Mouse (Mus musculus) T-cell, adult 2 months (primary cell): ENCODE data around the gene Rac1.
A peak's percentile ranks its signal among the peaks of the same experiment; 100 is the strongest.
"Not testable (repeated sequence)": the region's sequence is repeated elsewhere in the genome, so short reads cannot be mapped to it uniquely, and the experiment has no call there.

ENCODE experiments used
- DNase-seq: peaks from one replicate; pipeline ENCODE4 v3.0.0; 2022; ENCODE audit warnings: low spot score

Gene Rac1

DNA sequence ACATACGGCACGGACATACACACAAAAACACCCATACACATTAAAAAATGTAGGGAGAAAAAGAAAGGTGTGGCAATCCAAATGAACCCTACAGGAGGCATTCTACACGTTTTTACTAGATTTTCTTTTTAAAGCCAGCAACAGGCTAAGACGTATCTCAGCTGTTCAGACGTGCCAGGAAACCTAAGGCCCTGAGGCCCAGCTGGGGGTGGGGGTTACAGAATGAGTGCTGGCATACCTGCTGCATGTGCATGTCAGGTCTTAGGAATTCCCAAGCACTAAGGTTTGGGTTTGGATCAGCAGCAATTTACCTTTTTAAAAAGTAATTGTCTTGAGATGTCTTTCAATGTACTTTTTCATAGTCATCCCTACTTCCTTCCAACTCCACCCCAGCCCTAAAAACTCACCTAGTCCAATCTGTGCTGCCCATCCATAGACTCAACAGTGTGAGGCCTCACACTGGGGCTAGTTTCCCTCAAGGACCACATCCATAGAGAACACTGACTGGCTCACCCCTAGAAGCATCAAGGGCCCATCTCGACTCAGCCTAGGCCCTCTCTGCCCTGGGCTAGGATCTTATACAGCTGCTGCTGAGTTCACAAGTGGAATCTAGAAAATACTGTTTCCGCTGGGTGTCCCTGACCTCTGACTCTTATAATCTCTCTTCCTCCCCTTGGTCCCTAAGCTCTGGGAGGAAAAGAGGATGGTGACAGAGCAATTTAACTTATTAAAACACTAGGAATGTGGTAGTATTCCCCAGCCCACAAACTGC lies 2.2 kb downstream of the Rac1 start:
- DNase-seq = no peak

- DNase-seq = no peak
Observed at GRCm38 (mm10) chr5:143522882-143523281, 5.0 kb downstream of the Rac1 start.

GRCm38 (mm10) chr5:143520415-143520814 lies 7.4 kb downstream of the Rac1 start:
- DNase-seq = no peak

DNA sequence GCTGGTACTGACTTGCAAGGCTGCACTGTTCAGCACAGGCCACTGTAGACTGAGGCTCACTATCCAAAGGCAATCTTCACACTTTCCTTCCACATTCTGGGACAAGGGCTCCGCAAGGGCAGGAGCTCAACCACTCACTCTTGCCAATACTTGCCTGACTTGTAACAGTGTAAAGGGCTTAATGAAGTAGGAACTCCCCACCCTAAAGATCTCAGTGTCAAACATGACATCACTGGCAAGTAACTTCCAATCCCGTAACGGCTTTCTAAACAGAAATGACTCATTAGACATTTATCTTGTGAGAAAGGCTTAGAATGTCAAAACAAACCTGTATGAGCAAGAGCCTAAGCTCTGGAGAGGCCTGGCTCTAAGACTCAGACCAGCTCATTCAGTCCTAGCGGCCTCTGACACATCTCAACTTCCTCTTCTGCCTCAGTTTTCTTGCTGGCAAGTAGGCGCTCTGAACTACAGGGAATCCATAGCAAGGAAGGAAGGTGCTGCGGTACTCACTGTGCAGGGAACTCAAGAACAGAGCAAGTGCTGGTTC lies 9.7 kb downstream of the Rac1 start:
- DNase-seq = no peak

GRCm38 (mm10) chr5:143517436-143517835 lies 10.4 kb downstream of the Rac1 start:
- no peak for DNase-seq

DNA sequence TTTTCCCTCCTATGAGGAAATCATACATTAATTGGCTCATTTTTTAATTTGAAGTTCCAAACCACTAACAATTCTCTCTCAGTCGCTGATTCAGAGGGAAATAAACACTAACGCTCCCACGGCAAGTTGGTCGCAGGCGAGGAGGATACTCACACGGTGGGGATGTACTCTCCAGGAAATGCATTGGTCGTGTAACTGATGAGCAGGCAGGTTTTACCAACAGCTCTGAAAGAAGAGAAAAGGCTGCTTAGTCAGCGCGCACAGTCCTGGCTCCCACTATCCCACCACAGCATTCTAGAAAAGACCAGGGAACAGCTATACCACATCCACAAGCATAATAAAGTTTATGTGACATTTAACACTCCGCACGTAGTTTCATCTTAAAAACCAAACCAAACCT lies 10.8 kb downstream of the Rac1 start:
- no peak for DNase-seq

- DNase-seq = no peak
Observed at GRCm38 (mm10) chr5:143514878-143515277, 13.0 kb downstream of the Rac1 start.

GRCm38 (mm10) chr5:143512305-143512704 lies 15.5 kb downstream of the Rac1 start:
- DNase-seq = no peak

- no peak for DNase-seq
Observed at GRCm38 (mm10) chr5:143511577-143511976, 16.3 kb downstream of the Rac1 start.

GRCm38 (mm10) chr5:143509737-143510136 lies 18.1 kb downstream of the Rac1 start:
- peak; percentile 25 for DNase-seq

- no peak for DNase-seq
Observed at GRCm38 (mm10) chr5:143509294-143509693, 18.5 kb downstream of the Rac1 start.

GRCm38 (mm10) chr5:143505545-143505944 lies 22.3 kb downstream of the Rac1 start:
- no peak for DNase-seq

- DNase-seq = no peak
Observed at GRCm38 (mm10) chr5:143505056-143505455, 22.8 kb downstream of the Rac1 start.

DNA sequence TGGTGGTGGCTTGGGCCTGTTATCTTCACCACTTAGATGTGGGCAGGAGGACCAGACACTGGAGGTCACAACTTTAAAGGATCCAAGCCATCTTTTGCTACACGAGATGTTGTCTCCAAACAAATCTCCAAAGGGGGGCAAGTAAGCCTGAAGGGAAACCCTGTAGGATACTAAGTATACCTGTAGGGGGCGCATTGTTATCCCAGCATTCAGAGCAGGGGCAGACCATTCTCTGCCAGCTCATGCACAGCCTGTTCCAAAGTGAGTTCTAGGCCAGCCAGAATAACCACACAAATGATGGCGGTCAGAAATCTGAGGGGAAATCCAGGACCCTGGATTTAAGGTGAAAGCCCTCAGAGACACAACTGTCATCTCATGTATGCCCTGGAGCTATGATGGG lies 23.4 kb downstream of the Rac1 start:
- peak; percentile 34 for DNase-seq

GRCm38 (mm10) chr5:143503740-143504139 lies 24.1 kb downstream of the Rac1 start:
- no peak for DNase-seq

GRCm38 (mm10) chr5:143502899-143503557 lies 24.8 kb downstream of the Rac1 start:
- DNase-seq = no peak

- DNase-seq = no peak
Observed at GRCm38 (mm10) chr5:143501649-143502048, 26.2 kb downstream of the Rac1 start.

- no peak for DNase-seq
Observed at GRCm38 (mm10) chr5:143501140-143501539, 26.7 kb downstream of the Rac1 start.

- DNase-seq = not testable (repeated sequence)
Observed at GRCm38 (mm10) chr5:143500711-143501110, 27.1 kb downstream of the Rac1 start.

- no peak for DNase-seq
Observed at GRCm38 (mm10) chr5:143499686-143500085, 28.1 kb downstream of the Rac1 start.

DNA sequence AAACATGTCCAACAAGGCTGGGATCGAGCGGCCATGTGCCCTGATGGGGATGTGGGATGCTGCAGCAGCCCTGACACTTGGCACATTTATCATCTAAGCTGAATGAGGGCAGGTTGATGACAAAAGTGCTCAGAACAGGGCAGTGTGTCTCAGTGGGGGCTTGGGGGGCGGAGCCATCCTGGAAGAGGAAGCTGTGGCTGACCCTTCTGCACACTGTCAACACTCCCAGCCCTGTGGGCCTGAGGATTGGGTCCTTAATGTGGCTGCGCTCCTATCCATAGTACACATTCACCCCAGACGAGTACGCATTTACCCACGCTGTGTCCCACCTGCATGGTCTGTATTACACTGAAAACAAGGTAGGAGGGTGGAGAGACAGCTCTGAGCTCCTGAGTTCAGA lies 28.6 kb downstream of the Rac1 start:
- DNase-seq = no peak

GRCm38 (mm10) chr5:143497451-143497850 lies 30.4 kb downstream of the Rac1 start:
- DNase-seq = no peak

DNA sequence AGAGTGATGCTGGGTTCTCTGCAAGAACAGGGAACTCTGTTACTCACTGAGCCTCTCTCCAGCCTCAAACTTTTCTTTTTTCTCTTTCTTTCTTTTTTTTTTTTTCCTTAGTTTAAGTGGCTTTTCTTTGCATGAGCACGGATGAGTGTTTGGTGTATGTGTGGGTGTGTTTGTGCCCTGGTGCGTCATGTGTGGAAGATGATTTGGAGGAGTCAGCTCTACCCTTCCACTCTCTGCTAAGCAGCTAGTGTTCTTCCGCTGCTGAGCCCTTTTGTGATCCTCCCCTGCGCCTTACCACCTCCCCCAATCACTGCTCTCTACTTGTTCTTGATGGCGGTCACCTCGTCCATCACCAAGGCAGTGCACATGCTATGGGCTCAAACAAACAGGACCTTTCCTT lies 32.1 kb downstream of the Rac1 start:
- no peak for DNase-seq
